Mouse (Mus musculus): ENCODE data around the gene Msi2.

Gene Msi2

GRCm38 (mm10) chr11:88557828-88558580, 160.3 kb downstream of the Msi2 start:
- DNase-seq = no peak

DNA sequence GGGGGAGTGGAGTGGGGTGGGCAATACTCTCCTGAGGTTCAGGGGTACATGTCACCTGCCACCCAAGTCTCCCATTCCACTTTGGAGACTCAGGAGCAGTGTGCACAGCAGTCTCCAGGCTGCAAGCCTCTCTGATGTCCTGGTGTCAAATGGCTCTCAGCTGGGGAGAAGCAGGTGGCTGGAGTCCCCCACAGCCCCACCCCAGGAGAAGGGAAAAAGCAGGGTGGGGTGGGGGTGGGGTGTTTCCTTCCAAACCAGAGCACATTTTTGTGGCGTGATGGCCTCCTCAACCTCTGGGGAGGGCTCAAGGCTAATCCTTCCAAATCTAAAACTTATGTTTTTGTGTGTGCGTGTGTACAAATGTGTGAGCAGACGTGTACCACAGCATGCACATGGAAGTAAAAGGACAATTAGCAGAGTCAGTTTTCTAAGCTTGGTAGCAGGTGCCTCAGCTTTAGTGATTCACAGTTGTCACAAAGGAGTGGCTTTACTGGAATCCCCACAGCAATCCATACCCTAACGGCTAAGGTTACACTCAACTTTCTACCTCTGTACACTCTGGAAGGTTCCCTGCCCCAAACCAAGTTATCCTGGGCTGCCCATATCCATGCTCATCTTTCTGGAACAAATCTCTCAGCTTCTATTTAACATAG, 161.1 kb downstream of the Msi2 start:
- DNase-seq = no peak

DNA sequence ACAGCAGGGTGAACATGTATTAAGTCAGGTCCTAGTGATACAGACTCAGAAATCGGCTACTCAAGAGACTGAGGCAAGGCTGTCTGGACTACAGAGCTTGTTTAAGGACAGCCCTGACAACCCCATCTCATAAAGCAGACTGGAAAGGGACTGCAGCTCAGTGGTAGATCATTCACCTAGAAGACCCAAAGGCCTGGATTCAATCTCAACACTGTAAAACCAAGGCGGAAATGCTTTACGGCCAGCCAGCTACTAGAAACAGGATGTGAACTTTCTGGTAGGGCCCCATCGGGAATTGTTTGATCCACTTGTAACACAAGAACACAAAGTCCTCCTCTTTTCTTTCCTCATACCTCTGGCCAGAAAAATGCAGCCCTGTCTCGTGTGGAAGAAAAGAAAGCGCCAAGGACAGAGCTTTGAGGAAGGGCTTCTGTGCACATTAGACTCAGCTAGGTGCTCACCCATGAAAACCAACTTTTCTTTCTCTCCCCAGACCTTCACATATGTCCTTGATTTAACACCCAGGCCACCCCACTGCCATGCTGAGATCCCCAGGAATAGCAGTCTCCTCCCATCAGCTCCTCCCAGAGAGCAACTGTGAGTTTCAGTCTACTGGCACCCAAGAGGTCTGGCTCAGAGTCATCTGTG, 162.3 kb downstream of the Msi2 start:
- no peak for DNase-seq

GRCm38 (mm10) chr11:88555232-88555818, 163.0 kb downstream of the Msi2 start:
- DNase-seq = no peak

- DNase-seq = no peak
Measured at GRCm38 (mm10) chr11:88553521-88554310, 164.6 kb downstream of the Msi2 start.

- DNase-seq = peak; percentile 78 to 81
Measured at GRCm38 (mm10) chr11:88552987-88553386, 165.3 kb downstream of the Msi2 start.

- no peak for DNase-seq
Measured at GRCm38 (mm10) chr11:88552385-88552784, 165.9 kb downstream of the Msi2 start.

DNA sequence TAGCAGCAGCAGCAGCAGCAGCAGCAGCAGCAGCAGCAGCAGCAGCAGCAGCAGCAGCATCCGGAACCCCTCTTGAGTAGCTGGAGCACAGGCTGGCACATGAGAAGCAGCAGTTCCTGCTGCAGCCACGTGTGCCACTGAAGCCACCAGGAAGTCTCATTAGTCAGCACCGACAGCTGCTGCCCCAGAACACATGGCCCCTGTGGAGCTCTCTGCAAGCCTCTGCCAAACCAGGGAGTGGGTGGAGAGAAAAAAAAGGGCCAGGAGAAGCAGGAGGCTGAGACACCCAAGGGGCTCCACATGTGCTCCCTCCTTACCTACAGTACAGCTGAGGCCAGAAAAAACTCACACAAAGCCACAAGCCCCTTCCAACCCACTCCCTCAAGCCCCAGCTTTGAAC, 167.3 kb downstream of the Msi2 start:
- DNase-seq = peak; percentile 65 to 80

- DNase-seq = peak; percentile 32 to 55
Measured at GRCm38 (mm10) chr11:88550083-88550907, 168.0 kb downstream of the Msi2 start.

- no peak for DNase-seq
Measured at GRCm38 (mm10) chr11:88549529-88549900, 168.8 kb downstream of the Msi2 start.

DNA sequence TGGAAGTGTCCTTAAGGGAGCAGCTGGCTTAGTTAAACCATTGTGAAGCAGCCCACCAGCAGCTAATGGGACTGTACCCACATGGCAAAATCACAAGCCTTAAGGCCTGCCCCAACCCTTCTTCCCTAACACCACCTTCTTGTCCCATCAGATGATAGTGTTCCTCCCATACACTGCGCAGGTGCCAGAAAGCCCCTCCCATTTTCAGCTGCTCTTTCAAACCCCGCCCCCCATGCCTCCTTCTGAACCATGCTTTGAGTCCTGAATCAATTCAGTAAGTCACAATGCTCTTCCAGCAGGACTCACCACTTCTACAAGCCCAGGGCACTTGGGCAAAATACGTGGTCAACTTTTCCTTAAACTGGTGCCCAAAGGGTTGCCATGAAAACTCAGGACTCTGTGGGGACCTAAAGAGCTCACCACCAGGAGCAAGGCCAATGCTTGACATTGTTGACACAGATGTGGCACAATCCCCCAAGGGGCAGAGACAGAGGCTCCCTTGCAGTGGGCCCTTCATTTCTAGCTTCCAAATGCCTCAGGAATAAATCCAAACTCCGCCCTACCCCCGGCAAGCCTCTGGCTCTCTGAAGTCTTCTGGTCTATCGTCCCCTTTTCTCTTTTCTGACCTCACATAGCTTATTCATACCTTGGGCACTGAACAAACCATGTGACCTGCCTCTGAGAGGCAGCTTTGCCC, 169.3 kb downstream of the Msi2 start:
- no peak for DNase-seq

DNA sequence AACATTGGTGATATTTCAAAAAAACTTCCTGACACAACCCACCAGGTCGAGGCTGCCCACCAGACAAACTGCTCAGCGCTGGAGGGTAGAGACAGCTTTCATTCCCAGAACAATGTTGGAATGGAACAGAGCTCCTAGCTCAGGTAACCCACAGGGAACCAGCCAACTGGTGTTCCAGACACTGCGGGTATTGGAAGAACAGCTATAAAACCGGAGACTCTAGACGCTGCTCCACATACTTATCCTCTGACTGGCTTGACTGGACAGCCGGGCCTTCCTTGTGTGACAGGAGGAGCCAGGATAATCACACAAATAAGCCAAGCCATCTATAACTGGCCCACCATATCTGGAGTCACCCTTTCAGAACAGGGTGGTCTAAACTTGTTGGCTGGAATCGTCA, 169.9 kb downstream of the Msi2 start:
- DNase-seq = no peak

DNA sequence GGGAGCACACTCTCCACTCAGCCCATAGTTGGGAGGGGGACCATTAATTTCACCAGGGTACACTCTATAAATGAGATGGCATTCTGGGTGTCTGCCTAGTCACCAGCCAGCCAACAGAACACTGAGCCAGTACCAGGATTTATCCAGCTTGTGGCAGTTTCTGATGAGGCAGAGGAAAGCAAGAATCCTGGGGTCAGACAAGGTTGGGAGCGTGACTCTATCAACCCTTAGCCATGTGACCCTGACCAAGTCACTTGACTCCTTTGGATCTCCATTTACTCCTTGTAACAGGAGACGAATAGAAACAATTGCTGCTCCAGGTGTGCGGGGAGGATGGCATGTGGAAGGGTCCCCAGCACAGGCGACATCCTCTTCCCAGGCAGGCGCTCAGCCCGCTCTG, 174.5 kb downstream of the Msi2 start:
- no peak for DNase-seq

GRCm38 (mm10) chr11:88542817-88543216, 175.5 kb downstream of the Msi2 start:
- no peak for DNase-seq

- no peak for DNase-seq
Measured at GRCm38 (mm10) chr11:88541666-88542639, 176.4 kb downstream of the Msi2 start.

- no peak for DNase-seq
Measured at GRCm38 (mm10) chr11:88539637-88540478, 178.5 kb downstream of the Msi2 start.

GRCm38 (mm10) chr11:88538710-88539340, 179.5 kb downstream of the Msi2 start:
- DNase-seq = no peak

DNA sequence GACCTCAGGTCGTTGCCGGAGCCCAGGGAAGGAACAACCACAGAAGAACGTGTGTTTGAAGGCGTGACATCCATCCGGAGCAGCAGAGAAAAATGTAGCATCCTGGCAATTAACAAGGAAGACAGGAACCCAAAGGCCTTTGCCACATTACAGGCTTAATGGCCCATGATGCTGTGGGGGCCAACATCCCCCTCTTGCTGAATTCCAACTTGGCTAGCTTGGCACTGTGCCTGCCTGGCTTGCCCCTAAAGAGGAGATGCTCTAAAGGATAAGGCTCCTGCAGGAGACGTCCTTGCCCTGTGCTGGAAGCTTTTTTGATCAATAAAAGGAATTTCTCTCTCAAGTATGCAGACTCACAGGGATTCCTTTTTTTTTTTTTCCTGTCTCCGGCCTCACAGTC, 181.0 kb downstream of the Msi2 start:
- no peak for DNase-seq

- no peak for DNase-seq
Measured at GRCm38 (mm10) chr11:88536861-88537260, 181.5 kb downstream of the Msi2 start.
